Mouse (Mus musculus): ENCODE results near the gene Ccng2.

The Ccng2 gene

DNA sequence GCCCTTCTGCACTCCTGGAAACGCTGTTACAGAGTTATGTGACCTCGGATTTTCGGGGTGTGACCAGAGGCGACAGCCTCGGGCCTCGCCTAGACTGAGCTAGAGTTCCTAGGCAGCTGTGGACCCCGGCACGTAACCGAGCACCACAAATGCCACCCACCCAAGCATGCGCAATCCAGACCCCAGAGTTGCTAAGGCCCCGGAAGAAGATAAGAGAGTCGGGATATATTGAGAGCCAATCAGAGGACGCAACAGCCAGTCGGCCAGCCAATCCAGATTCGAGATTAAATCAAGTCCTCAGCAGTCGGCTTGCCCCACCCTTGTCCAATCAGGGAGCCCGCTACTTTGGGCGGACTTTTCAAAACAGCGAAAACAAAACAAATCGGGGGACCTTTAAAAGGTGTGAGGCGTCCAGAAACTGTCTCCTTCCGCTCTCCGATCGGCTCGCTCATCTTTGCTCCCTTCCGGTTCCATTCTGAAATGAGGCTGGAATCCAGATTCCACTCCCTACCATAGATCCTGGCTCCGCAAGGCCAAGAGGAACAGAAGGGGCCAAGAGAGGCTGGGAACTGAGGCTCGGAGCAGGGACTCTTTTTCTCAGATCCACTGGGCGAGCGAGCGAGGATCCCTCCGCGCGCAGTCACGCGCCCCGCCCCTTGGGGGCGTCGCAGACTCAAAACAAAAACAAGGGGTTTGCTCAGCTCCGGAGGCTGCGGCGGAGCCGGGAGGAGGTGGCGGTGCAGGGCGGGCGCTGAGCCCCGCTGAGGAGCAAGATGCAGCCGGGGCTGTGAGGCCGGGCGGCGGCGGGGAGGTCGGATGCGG lies at the start of gene Ccng2:
TSS of gene Ccng2 (plus strand) at position 375 of the 822 bp plus-strand sequence.
- in situ Hi-C loops (cut with MboI, MseI), result loop anchor here (5.0 kb wide), 1 partner anchor 175 kb away; the partner anchor contains the start of gene Sept11

DNA sequence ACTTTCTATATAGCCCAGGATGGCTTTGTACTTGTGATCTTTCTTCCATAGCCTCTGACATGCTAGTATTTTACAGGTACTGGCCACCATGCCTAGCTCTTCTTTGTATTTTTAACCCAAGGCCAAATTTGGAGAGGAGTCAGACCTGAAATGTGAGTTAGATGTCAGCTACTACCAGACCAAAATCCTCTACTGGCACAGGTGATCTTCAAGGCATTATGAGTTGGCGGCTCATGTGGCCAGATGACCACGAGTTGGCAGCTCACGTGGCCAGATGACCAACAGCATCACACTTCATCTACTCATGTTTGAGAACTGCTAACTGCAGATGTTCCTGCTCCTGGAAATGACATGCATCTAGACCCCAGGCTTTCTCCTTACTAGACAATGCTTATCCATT lies 48.7 kb upstream of the Ccng2 start:
- in situ Hi-C loops (cut with MboI, MseI), result no loop called here

DNA sequence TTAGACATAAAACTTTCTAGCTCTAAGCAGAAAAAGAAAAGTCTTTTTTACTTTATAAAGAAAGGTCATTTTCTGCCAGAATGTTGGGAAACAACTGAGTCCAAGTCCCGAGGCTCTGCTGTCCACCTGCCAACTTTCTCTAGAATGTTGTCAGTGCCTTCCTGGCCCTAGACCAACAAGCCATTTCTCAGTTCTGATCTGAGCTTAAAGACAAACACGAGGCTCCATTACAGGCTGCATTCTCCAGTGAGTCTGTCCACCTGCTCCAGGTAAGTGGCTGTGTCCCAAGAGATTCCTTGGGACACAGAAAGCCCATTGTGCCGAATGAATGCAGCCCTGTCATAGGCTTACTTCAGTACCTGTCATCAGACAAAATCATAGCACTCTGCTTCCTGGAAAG lies 45.4 kb upstream of the Ccng2 start:
- in situ Hi-C loops (cut with MboI, MseI), result no loop called here

GRCm38 (mm10) chr5:93224549-93224948 lies 42.5 kb upstream of the Ccng2 start:
- in situ Hi-C loops (cut with MboI, MseI), result no loop called here

GRCm38 (mm10) chr5:93227157-93227556 lies 39.9 kb upstream of the Ccng2 start:
- in situ Hi-C loops (cut with MboI, MseI), result no loop called here

DNA sequence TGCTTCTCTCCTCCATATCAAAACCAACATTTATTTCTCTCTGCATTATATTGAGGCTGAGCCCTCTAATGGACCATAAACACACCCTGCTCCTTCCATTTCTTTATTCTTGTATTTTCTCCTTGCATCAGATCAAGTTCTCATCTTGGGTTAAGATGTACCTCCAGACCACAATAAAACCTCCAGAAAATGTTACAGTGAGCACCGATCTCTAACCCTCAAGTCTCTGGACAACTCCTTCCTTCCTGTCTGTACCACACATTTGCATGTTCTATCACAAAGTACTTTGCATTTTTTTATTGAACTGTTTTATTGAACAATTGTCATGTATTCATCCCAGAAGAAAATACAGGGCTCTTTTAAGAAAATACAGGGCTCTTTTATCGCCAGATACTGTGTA lies 37.5 kb upstream of the Ccng2 start:
- in situ Hi-C loops (cut with MboI, MseI), result no loop called here

- in situ Hi-C loops (cut with MboI, MseI), result no loop called here
Observed at GRCm38 (mm10) chr5:93231721-93232120, 35.3 kb upstream of the Ccng2 start.

- in situ Hi-C loops (cut with MboI, MseI), result no loop called here
Observed at GRCm38 (mm10) chr5:93232838-93233237, 34.2 kb upstream of the Ccng2 start.

DNA sequence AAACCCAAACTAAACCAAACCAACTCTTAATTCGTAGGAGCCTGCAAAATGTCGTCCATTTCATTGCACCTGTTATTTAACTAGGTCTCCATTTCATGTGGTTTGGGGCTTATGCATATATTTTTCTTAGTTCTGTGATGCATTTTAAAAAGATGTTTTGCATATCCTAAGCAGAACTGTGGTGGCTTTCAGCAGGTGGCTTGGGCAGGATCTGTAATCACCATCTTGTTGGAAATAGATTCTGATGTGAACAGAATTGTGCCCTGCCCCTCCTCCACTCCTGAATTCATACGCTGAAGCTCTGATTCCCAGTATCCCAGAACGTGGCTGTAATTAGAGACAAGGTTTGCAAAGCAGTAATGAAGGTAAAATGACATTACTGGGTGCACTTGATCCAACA lies 32.9 kb upstream of the Ccng2 start:
- in situ Hi-C loops (cut with MboI, MseI), result no loop called here

DNA sequence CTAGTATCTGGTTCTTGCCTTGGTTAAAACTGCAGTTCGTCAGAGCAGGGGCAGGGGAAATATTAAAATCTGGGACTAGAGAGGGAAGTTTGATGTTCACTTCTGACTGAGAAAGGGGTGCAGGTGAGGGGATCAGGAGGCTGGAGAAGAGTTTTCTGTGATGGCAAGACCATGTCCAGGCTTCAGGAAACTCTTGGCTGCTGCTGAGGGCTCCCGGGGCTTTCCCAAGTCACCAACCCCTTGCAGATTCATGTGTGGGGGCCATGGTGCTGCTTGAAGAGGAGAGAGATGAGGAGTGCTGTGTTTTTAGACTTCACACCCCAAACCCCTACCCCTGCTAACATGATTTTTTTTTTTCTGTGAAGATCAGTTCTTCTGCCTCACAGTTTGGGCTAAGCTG lies 32.5 kb upstream of the Ccng2 start:
- in situ Hi-C loops (cut with MboI, MseI), result no loop called here

GRCm38 (mm10) chr5:93235888-93236287 lies 31.2 kb upstream of the Ccng2 start:
- in situ Hi-C loops (cut with MboI, MseI), result no loop called here

DNA sequence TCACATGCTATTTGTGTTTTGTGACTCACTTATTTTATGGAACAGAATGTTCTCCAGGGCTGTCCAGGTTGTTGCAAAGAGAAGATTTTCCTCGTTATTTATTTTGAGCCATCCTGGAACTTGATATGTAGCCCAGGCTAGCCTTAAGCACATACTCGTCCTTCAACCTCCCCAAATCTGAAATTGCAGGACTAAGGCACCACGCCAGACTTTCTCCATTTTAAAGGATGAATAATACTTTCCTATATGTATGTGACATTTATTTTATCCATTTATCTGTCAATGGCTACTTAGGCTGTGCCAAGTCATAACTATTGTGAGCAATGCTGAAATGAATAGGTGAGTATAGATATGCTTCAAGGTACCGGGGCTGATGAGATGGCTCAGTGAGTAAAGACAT lies 30.5 kb upstream of the Ccng2 start:
- in situ Hi-C loops (cut with MboI, MseI), result no loop called here

DNA sequence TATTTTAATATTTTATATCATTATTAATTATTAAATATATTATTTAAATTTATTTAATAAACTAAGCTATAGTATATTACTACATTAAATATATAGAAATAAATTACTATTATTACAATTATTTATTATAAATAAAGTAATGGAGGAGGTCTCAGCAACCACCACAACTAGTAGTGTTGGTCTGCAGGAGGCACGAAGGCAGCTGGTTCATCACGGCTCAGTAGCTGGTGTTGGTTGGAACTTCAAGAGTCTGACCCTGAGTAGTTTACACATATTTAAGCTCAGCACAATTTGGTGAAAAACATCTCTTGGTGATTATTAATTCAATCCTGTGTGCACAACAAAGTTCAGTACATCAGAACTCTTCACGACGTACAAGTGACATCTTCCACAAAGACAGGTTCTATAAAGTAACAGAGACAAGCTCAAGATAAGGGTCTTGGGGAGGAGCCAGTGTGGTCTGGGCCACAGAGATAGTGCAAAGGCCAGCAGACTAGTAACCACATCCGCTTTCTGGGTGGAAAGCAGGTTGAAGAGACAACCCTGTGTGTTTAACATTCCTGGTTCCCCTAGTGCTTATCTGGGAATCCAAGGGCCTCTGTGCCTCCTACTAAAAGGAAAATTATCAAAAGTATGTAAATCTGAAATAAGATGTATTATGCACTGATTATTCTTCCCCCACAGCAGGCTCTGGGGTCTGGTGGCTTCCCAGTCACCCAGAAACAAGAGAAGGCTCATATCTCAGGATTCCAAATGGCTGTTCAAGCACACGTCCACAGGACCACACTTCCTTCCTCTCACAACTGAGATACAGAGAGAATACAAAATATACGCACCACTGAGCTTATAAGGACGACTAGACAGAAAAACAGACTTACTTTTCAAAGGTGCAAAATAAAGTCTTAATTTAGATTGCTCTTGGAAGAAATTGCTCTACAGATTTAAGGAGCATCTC lies 27.2 kb upstream of the Ccng2 start:
- in situ Hi-C loops (cut with MboI, MseI), result no loop called here

DNA sequence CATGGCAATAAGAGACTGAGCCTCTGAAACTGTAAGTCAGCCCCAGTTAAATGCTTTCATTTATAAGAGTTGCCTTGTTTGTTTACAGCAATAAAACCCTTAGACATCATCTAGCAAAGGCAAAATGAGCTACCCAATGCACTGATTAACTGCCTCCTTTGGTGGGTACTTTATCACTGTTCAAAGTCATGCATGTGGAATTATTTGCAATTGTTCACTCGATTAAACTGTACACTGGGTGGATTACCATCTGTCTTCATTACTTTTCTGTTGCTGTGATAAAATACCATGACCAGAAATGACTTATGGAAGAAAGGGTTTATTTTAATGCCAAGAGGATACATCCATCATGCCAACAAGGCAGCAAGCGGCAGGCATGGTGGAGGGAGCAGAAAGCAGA lies 21.8 kb upstream of the Ccng2 start:
- in situ Hi-C loops (cut with MboI, MseI), result no loop called here

DNA sequence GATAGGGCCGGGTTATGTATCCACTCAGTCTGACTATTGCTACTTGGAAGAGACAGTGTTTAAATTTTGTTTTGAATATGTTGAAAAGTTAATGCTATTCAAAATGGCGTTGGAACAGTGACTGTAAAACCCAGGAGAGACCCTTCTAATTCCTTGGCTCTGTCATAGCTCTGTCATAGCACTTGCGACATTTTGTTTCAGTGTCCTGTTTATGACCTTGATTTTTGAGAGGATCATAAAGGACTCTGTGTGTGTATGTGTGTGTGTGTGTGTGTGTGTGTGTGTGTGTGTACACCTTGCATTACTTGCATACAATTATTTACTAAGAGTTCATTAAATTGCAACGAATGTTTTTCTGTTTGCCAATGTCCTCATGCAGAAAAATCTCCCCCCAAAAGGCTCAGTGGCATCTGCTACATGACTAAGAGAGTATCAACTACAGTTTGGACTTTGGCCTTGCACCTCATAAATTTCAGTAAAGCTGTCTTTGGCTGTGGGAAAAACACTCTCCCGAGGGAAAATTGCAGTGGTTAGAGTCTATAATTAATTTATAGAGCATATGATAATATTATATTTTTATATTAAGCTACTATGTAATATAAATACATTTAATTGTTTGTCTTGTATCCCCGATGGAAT lies 17.0 kb upstream of the Ccng2 start:
- in situ Hi-C loops (cut with MboI, MseI), result no loop called here

DNA sequence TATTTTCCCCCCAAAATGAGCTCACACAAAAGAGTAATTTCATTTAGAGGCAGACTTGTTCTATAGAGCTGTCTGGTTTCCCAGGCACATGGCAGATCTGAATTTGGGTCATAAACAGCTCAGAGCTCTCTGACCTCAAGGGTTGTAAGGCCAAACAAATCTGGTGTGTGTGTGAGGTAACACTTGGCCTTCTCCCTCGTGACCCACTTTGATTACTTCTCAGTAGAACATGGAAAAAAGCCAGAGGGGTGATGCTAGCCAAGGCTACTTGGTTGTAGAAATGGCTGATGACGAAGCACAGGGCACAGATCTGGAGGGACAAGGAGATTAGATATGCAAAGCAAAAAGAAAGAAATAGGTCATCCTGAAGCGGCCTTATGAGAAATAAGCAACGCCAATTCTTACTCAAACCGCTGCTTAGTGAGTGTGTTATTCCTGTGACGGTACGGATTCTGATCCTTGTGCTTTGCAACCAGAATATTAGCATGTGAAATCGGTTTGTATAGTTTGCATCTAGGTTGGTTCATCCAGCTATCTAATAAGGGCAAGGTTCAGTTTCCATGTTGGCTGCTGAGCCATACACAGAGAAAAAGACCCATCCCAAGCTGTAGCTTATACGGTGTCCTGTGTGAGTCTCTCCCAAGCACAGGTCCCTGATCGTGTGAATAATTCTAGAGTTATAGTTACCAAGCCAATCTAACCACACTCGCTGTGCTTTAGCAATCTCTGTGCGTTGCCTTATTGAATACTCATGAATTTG lies 15.9 kb upstream of the Ccng2 start:
- in situ Hi-C loops (cut with MboI, MseI), result no loop called here

DNA sequence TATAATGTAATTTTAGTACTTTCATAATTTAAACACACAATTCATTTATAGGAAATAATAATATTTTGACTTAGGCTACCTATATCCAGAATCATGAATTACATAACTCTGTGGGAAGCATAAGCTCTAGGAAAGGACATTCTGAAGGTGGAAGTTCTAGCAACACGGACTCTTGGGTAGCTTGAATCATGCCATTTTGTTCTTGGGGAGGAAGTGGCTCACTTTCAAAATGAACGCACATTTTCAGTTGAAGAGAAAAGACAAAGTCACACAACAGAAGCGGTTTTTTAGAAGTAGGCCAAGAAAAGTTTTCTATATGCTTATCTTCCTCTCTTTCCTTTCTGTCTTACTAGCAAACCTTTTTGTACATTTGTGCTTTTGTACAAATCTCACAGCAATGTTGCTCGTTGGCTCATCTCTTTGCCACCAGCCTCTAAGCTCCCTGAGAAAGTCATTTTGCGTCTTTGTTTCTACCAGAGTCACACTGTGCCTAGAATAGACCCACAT lies 11.2 kb upstream of the Ccng2 start:
- in situ Hi-C loops (cut with MboI, MseI), result no loop called here

DNA sequence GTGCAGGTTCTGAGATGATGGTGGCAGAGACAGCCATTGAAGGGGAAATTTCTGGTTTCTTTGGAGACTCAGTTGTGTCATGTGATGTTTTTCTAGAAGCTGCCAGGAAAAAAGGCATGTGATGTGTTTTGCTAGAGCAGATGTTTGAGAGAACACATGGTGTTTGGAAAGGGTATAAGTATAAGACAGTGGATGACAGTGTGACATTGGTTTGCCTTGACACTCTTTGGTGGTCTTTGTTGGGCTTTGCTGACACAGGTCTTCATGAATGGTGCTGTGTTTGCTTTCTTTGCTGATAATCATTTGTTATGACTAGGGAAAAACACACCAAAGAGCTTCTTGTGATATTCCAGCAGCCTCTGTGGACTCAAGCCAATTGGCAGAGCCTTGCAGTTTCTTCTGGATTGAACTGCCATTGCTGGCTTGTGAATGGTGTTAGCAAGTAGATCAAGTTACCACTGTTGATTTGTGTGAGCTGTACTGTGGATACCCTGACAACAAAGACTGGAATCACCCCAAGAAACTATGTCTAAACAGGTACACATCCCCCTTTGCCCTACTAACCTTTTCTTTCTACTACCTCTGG lies 10.1 kb upstream of the Ccng2 start:
- in situ Hi-C loops (cut with MboI, MseI), result no loop called here

- in situ Hi-C loops (cut with MboI, MseI), result no loop called here
Observed at GRCm38 (mm10) chr5:93259349-93259748, 7.7 kb upstream of the Ccng2 start.

GRCm38 (mm10) chr5:93260983-93261382 lies 6.1 kb upstream of the Ccng2 start:
- in situ Hi-C loops (cut with MboI, MseI), result loop anchor here (5.0 kb wide), 1 partner anchor 49 kb away; no protein-coding TSS in a partner anchor

DNA sequence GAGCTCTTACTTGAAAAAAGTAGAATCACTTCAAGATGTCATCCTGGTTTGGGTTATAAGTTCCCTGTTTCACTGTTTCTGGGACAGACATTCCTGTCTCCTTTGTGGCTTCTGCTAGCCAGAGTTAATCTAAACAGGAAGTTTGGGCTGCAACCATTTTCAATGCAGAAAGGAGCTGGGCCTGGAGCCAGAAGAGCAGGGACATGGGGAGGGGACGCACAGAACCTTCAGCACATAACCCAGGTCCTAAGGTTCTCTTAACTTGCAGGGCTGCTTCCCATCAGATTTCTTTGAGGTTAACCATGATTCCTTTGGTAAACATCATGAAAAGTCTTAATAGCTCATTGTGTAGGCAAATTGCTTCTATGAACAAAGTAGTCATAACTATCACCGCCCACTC lies 4.3 kb upstream of the Ccng2 start:
- in situ Hi-C loops (cut with MboI, MseI), result loop anchor here (5.0 kb wide), 1 partner anchor 50 kb away; no protein-coding TSS in a partner anchor
